Mouse (Mus musculus): ENCODE results near the gene Ccnd3.

GRCm38 (mm10) chr17:47597838-47598579, 93.2 kb downstream of the Ccnd3 start:
- TF ChIP-seq POLR2A (IDR thresholded peaks at IDR 0.05; ENCODE audit: borderline replicate concordance, control insufficient read depth, low read depth, low read length) (no peak), CTCF (IDR thresholded peaks at IDR 0.05; ENCODE audit: control insufficient read depth, insufficient read depth, low read length) (peak; percentile 69)

Data from bone marrow, adult 2 months (tissue).